Mouse (Mus musculus): Measurements from ENCODE around the gene Prkd3.

DNA sequence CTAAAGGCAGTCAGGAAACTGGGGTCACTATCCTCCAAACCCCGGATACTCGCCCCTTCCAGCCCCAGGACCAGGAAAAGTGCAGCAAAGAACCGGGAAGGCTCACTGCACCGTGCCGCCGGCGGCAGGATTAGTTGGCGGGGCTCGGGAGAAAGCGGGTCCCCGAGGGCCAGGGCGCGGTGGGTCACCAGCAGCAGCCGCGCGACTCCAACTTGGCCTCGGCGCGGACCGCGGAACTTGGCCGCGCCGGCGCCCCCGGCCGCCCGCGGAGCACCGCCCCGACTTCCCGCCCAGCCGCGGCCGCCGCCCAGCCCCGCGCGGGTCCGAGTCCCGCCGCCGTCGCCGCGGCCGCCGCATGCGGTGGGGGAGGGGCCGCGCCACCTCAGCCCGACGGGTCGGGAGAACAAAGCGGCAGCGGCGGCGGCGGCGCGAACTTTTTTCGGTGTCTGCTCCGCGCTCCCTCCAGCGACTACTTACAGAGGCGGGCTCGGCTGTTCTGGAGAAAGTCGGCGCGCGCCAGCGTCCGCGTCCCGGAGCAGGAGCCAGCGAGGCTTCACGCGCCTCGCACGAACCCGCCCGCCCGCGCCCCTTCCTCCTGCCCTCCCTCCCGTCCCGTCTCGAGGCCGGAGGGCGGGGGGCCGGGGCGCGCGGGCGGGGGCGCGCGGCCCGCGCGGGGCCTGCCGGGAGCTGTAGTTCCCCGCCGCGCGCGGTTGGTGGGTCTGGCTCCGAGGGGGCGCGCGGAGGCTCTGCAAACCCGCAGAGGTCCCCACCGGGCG, at the start of gene Prkd3:
- TF ChIP-seq POLR2A (IDR thresholded peaks at IDR 0.05; ENCODE audit: low read depth, low read length) (peak; percentile 41; the same call in 1 of the 2 replicates), CTCF (IDR thresholded peaks at IDR 0.05; ENCODE audit: borderline replicate concordance, insufficient read depth, low read length) (no peak)
